Mouse (Mus musculus) heart, embryonic 12.5 days (tissue): ENCODE results near the gene Rabgap1l. TPM values are rescaled to one million over a fixed set of nuclear protein-coding genes. Genes with fewer than 3 reads are reported as not detected.
A peak's percentile ranks its signal among the peaks of the same experiment; 100 is the strongest.

Experiments used
- ATAC-seq: fragments of 200-750 bp; cut with Nextera tagmentation; 2 replicates; pipeline ENCODE4 v1.8.0; 2017; ENCODE audit warnings: moderate TSS enrichment, moderate library complexity; ENCODE audit not compliant: insufficient number of reproducible peaks, low FRiP score
- H3K27ac ChIP-seq: fragments of 300-500 bp; sonication (generic); 2 replicates; pipeline ENCODE4 v1.5.1; 2016; ENCODE audit warnings: mild to moderate bottlenecking, moderate library complexity; ENCODE audit not compliant: poor library complexity, severe bottlenecking
- H3K27me3 ChIP-seq: fragments of 300-500 bp; sonication (generic); replicated peaks from 2 replicates; pipeline ENCODE4 v1.6.1; 2016; ENCODE audit warnings: mild to moderate bottlenecking, moderate library complexity
- H3K36me3 ChIP-seq: fragments of 300-500 bp; sonication (generic); 2 replicates; pipeline ENCODE4 v1.6.1; 2016; ENCODE audit warnings: mild to moderate bottlenecking, moderate library complexity
- H3K4me1 ChIP-seq: fragments of 300-500 bp; sonication (generic); replicated peaks from 2 replicates; pipeline ENCODE4 v1.6.1; 2016; ENCODE audit warnings: mild to moderate bottlenecking
- H3K4me2 ChIP-seq: fragments of 300-500 bp; sonication (generic); 2 replicates; pipeline ENCODE4 v1.6.1; 2016; ENCODE audit warnings: mild to moderate bottlenecking, moderate library complexity
- H3K4me3 ChIP-seq: fragments of 300-500 bp; sonication (generic); 2 replicates; pipeline ENCODE4 v1.5.1; 2016; ENCODE audit warnings: mild to moderate bottlenecking
- H3K9ac ChIP-seq: fragments of 300-500 bp; sonication (generic); 2 replicates; pipeline ENCODE4 v1.6.1; 2016; ENCODE audit warnings: mild to moderate bottlenecking, moderate library complexity
- H3K9me3 ChIP-seq: fragments of 300-500 bp; sonication (generic); replicated peaks from 2 replicates; pipeline ENCODE4 v1.6.1; 2016; ENCODE audit warnings: mild to moderate bottlenecking, moderate library complexity
- WGBS: fragments of 180-500 bp; shearing (Covaris S2); methylation state at CpG from one replicate; pipeline ENCODE4 v1.1.7; 2016; 5-methylcytosine and 5-hydroxymethylcytosine counted together
- polyA plus RNA-seq: library from polyadenylated mRNA; unstranded; fragments of >200 nt; fragmentation: Nextera tagmentation; extraction: Ambion mirVana; gene quantifications from 2 replicates; pipeline ENCODE4 v1.2.1, GENCODE M21; 2016

Gene Rabgap1l
- polyA plus RNA-seq, 1 experiment from 2014 or later: 81.0 TPM

DNA sequence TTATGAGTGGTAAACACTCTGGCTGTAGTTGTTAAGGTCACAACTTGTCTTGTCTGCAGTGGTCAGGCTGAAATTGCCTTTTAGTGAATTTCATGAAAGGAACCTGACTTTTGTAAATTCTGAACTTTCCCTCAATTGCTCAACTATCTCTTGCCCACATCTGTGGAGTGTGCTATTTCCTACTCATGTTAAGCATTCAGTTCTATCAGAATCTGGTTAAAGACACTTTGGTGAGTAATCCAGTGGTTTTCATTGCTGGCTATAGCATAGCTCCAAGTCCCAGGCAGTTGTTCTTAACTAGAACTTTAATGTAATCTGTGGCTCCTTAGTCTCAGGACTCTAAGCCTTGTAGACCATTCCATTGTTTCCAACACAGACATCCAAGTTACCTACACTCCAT, 421.3 kb downstream of the Rabgap1l start:
- no peak for ATAC-seq
- H3K27me3 ChIP-seq: no peaks in the 10 kb centered on the region
- no peak overlapping the region for H3K4me2 ChIP-seq
- H3K27ac ChIP-seq: peak overlapping the region; percentile 33; the same call in 1 of the 2 replicates
- peaks cover 11% of the 10 kb centered on the region for H3K4me1 ChIP-seq
- H3K36me3 ChIP-seq: no peaks in the 10 kb centered on the region
- no peak overlapping the region for H3K4me3 ChIP-seq
- H3K9me3 ChIP-seq: no peaks in the 10 kb centered on the region
- H3K9ac ChIP-seq: no peak overlapping the region

- no peak overlapping the region for H3K4me2 ChIP-seq
- 17% methylated on average over 1 of the region's 1 CpGs for WGBS
- H3K9ac ChIP-seq: no peak overlapping the region
- ATAC-seq: peak; percentile 79; the same call in 1 of the 2 replicates
- H3K4me3 ChIP-seq: no peak overlapping the region
- no peaks in the 10 kb centered on the region for H3K9me3 ChIP-seq
- H3K27ac ChIP-seq: peak overlapping the region; percentile 87
- H3K27me3 ChIP-seq: no peaks in the 10 kb centered on the region
- peaks cover 11% of the 10 kb centered on the region for H3K4me1 ChIP-seq
- no peaks in the 10 kb centered on the region for H3K36me3 ChIP-seq
These were observed 422.5 kb downstream of the Rabgap1l start for GRCm38 (mm10) chr1:160370552-160370951.

DNA sequence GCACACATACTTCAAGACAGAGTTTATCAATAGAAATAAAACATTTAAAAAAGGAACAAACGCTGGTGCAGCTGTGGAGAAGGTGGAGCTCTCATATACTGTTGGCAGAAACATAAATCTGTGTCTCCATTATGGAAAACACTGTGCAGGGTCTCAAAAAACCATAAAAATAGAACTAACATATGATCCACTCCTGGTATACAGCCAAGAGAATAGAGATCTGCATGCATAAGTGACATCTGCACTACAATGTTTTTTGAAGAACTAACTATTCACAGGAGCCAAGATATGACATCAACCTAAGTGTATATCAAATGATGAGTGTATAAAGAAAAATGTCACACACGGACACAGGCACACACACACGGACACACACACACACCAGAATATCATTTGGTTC, 426.4 kb downstream of the Rabgap1l start:
- ATAC-seq: no peak
- 58% methylated on average over 3 of the region's 3 CpGs for WGBS
- peaks cover 11% of the 10 kb centered on the region for H3K4me1 ChIP-seq
- no peak overlapping the region for H3K9ac ChIP-seq
- H3K27ac ChIP-seq: no peak overlapping the region
- no peak overlapping the region for H3K4me3 ChIP-seq
- H3K4me2 ChIP-seq: no peak overlapping the region
- no peaks in the 10 kb centered on the region for H3K9me3 ChIP-seq
- H3K27me3 ChIP-seq: no peaks in the 10 kb centered on the region
- no peaks in the 10 kb centered on the region for H3K36me3 ChIP-seq

- Histone ChIP-seq H3K4me1 (no peaks in the 10 kb centered on the region), H3K27me3 (no peaks in the 10 kb centered on the region), H3K4me3 (no peak overlapping the region), H3K4me2 (no peak overlapping the region), H3K9me3 (no peaks in the 10 kb centered on the region), H3K36me3 (no peaks in the 10 kb centered on the region), H3K27ac (no peak overlapping the region), H3K9ac (no peak overlapping the region)
- no peak for ATAC-seq
These were observed 435.7 kb downstream of the Rabgap1l start for GRCm38 (mm10) chr1:160357268-160357667.

DNA sequence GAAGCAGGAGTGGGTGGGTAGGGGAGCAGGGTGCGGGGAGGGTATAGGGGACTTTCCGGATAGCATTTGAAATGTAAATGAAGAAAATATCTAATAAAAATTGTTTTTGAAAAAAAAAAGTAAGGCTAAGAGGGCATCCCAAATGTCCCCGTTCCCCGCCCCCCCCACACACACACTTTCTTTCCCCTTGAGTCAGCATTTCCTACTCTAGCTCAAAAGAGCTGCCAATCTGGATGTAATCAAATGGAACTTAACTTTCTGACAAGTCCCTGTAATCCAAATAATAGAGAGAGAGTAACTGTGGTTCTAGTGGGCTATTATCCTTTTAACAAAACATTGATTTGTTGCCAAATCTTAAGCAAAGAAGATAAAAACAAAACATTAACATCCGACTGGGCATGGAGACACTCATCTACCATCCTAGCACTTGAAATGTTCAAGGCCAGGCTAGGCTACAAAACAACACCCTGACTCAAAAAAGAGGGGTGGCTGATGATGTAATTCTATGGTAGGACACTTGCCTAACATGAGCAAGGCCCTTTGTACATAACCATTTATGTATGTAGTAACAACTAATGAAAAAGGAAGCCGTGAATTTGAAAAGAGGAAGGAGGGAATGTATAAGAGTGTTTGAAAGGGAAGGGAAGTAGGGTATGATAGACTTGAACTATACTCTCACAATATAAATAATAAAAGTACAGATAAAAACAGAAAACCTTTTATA, 439.1 kb downstream of the Rabgap1l start:
- no peak for ATAC-seq
- H3K4me3 ChIP-seq: no peak overlapping the region
- WGBS: 83% methylated on average over 6 of the region's 6 CpGs

GRCm38 (mm10) chr1:160352309-160352708, 440.7 kb downstream of the Rabgap1l start:
- peak overlapping the region; percentile 45 for H3K4me3 ChIP-seq
- H3K27me3 ChIP-seq: no peaks in the 10 kb centered on the region
- WGBS: 45% methylated on average over 4 of the region's 4 CpGs
- no peak for ATAC-seq
- H3K4me1 ChIP-seq: peaks cover 10% of the 10 kb centered on the region
- peak overlapping the region; percentile 52; the same call in 1 of the 2 replicates for H3K27ac ChIP-seq
- peak overlapping the region; percentile 51 for H3K9ac ChIP-seq
- H3K36me3 ChIP-seq: no peaks in the 10 kb centered on the region
- no peaks in the 10 kb centered on the region for H3K9me3 ChIP-seq
- peak overlapping the region; percentile 76 for H3K4me2 ChIP-seq

More for the DNA sequence above, 439.1 kb downstream of the Rabgap1l start:
- H3K27me3 ChIP-seq: no peaks in the 10 kb centered on the region
- no peaks in the 10 kb centered on the region for H3K36me3 ChIP-seq
- H3K4me2 ChIP-seq: no peak overlapping the region
- H3K9me3 ChIP-seq: no peaks in the 10 kb centered on the region
- H3K4me1 ChIP-seq: peaks cover 10% of the 10 kb centered on the region
- no peak overlapping the region for H3K9ac ChIP-seq
- H3K27ac ChIP-seq: no peak overlapping the region

- Histone ChIP-seq H3K27me3 (no peaks in the 10 kb centered on the region), H3K4me1 (peaks cover 10% of the 10 kb centered on the region), H3K4me3 (peak overlapping the region; percentile 45), H3K9me3 (no peaks in the 10 kb centered on the region), H3K9ac (peak overlapping the region; percentile 51), H3K4me2 (peak overlapping the region; percentile 76), H3K27ac (peak overlapping the region; percentile 52), H3K36me3 (no peaks in the 10 kb centered on the region)
- ATAC-seq: peak; percentile 57; the same call in 1 of the 2 replicates
- under 1% methylated on average over 10 of the region's 10 CpGs for WGBS
These were observed 441.2 kb downstream of the Rabgap1l start for GRCm38 (mm10) chr1:160351880-160352234.

DNA sequence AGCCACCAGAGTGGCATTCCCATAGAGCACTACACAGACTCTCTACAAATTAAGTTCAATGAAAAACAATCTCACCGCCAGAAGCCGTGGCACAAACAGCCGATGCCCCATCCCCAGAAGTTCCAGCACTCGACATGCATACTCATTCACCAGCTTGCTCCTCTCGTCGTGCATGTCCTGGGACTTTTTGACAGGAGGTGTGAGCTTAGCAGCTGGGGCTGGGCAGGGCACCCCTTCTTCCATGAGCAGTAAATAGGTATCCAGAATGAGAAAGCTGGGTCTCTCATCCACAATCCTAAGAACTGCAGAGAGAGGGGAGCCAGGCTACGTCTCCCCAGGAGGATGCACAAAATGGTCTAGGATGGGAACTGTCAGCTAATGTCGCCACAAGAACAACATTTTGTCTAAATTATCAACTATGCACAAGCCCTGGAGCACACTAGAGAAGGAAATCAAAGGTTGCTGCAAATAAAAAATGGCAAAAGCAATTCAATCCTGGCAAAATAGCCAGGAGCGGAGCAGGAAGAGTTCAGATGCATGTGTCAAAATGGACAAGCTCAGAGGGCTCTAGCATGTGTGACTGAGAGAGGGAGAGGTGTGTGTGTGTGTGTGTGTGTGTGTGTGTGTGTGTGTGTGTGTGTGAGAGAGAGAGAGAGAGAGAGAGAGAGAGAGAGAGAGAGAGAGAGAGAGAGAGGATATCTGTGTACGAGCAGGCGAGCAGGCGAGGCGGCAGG, 441.7 kb downstream of the Rabgap1l start:
- Histone ChIP-seq H3K4me3 (peak overlapping the region; percentile 45), H3K9ac (peak overlapping the region; percentile 51), H3K4me2 (peak overlapping the region; percentile 76), H3K9me3 (no peaks in the 10 kb centered on the region), H3K36me3 (no peaks in the 10 kb centered on the region), H3K4me1 (peaks cover 10% of the 10 kb centered on the region), H3K27ac (peak overlapping the region; percentile 52), H3K27me3 (no peaks in the 10 kb centered on the region)
- no peak for ATAC-seq
- WGBS: 29% methylated on average over 13 of the region's 13 CpGs

GRCm38 (mm10) chr1:160340653-160341052, 452.4 kb downstream of the Rabgap1l start:
- no peaks in the 10 kb centered on the region for H3K9me3 ChIP-seq
- no peak overlapping the region for H3K27ac ChIP-seq
- H3K4me2 ChIP-seq: no peak overlapping the region
- no peak overlapping the region for H3K9ac ChIP-seq
- no peak for ATAC-seq
- no peaks in the 10 kb centered on the region for H3K36me3 ChIP-seq
- H3K27me3 ChIP-seq: no peaks in the 10 kb centered on the region
- peaks cover 5% of the 10 kb centered on the region; the same call in 1 of the 2 replicates for H3K4me1 ChIP-seq
- no peak overlapping the region for H3K4me3 ChIP-seq
- 73% methylated on average over 2 of the region's 2 CpGs for WGBS

DNA sequence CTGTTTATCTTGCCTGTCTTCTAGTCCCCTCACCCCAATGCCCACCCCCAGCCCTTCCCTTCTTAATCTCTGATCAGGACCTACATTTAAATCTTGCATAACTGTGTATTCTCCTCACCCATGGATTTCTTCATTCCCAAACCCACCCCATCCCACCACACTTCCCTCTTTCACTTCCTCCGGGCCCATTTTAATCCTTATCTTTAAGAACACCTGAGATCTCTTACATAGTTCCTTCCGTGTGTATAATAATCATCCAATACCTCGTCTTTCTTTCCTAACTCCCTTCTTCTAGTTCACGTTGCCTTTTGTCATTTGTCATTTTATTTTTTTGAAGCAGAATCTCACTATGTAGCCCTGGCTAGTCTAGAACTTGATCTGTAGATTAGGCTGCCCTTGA, 453.6 kb downstream of the Rabgap1l start:
- H3K4me3 ChIP-seq: no peak overlapping the region
- no peak overlapping the region for H3K4me2 ChIP-seq

GRCm38 (mm10) chr1:160334791-160335190, 458.2 kb downstream of the Rabgap1l start:
- Histone ChIP-seq H3K4me3 (no peak overlapping the region), H3K27me3 (no peaks in the 10 kb centered on the region), H3K9me3 (no peaks in the 10 kb centered on the region), H3K4me2 (no peak overlapping the region), H3K36me3 (no peaks in the 10 kb centered on the region), H3K4me1 (peaks cover 5% of the 10 kb centered on the region; the same call in 1 of the 2 replicates), H3K27ac (no peak overlapping the region), H3K9ac (no peak overlapping the region)
- 84% methylated on average over 4 of the region's 4 CpGs for WGBS
- ATAC-seq: no peak

More for the DNA sequence above, 453.6 kb downstream of the Rabgap1l start:
- ATAC-seq: no peak
- 72% methylated on average over 4 of the region's 4 CpGs for WGBS
- peaks cover 5% of the 10 kb centered on the region; the same call in 1 of the 2 replicates for H3K4me1 ChIP-seq
- no peaks in the 10 kb centered on the region for H3K9me3 ChIP-seq
- H3K9ac ChIP-seq: no peak overlapping the region
- no peaks in the 10 kb centered on the region for H3K27me3 ChIP-seq
- H3K27ac ChIP-seq: no peak overlapping the region
- no peaks in the 10 kb centered on the region for H3K36me3 ChIP-seq
